Mouse (Mus musculus): ENCODE results near the gene Ocln. TPM values are rescaled to one million over a fixed set of nuclear protein-coding genes. Genes with fewer than 3 reads are reported as not detected.
"Not testable (repeated sequence)": the region's sequence is repeated elsewhere in the genome, so short reads cannot be mapped to it uniquely, and the experiment has no call there.

Gene Ocln
- total RNA-seq, 2 experiments from 2014 or later = 0.51 to 1.1 TPM

DNA sequence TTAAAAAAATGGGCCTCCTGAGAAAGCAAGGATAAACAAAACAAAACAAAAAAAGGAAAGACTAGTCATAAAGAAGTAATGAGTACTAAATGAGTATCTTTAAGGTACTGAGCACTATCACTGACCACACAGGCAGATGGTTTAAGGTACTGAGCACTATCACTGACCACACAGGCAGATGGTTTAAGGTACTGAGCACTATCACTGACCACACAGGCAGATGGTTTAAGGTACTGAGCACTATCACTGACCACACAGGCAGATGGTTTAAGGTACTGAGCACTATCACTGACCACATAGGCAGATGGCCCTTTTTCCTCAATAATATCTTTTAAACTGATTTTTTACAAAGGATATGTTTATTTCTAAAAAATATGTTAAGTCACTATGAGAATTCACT, 52.9 kb downstream of the Ocln start:
- DNase-seq; intact Hi-C loops (cut with DNase I): not testable (repeated sequence)

DNA sequence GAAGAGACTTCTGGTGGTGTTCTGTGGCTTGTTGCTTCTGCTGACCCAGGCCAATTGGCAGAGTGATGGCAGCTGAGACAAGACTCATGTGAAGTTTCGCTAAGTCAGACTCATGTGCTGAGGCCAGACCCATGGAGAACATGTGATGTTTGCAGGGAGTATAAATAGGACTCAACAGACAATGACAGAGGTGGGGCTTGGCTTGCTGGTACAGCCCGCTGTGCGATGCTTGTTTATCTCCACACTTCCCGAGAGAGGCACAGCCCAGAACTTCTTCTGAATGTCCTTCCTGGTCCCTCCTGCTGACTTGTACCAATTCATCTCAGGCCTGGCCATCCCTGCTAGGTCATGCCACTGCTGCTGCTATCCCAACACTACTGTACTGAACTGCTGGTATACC, 57.2 kb downstream of the Ocln start:
- intact Hi-C loops (cut with DNase I) = no loop called here
- no peak for DNase-seq

DNA sequence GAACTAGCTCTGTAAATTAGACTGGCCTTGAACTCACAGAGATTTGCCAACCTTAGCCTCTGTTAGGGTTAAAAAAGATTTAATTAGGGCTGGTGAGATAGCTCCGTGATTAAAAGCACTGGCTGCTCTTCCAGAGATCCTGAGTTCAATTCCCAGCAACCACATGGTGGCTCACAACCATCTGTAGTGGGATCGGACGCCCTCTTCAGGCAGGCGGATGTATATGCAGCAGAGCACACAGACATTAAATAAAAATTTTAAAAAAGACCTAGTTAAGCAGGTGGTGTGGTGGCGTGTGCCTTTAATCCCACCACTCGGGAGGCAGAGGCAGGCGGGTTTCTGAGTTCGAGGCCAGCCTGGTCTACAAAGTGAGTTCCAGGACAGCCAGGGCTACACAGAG, 58.1 kb downstream of the Ocln start:
- not testable (repeated sequence) for DNase-seq

DNA sequence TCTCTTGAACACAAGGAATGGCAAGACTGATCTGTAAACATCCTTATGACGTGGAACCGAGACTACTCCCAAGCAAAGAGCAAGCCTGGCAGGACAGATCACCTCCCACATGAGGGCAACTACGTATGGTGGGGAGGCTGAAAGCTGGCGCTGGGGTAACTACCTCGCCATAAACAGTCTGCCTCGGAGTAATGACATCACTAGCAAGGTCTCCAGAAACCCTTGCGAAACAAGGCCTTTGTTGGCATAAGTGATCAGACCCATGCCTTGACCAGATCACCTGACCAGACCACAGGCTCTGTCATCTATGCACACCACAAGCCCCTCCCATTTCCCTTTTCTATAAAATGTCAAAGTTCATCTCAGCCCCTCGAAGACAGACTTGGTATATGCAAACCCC, 59.2 kb downstream of the Ocln start:
- no peak for DNase-seq
- intact Hi-C loops (cut with DNase I) = no loop called here

More for the DNA sequence above, 58.1 kb downstream of the Ocln start:
- intact Hi-C loops (cut with DNase I) = not testable (repeated sequence)

DNA sequence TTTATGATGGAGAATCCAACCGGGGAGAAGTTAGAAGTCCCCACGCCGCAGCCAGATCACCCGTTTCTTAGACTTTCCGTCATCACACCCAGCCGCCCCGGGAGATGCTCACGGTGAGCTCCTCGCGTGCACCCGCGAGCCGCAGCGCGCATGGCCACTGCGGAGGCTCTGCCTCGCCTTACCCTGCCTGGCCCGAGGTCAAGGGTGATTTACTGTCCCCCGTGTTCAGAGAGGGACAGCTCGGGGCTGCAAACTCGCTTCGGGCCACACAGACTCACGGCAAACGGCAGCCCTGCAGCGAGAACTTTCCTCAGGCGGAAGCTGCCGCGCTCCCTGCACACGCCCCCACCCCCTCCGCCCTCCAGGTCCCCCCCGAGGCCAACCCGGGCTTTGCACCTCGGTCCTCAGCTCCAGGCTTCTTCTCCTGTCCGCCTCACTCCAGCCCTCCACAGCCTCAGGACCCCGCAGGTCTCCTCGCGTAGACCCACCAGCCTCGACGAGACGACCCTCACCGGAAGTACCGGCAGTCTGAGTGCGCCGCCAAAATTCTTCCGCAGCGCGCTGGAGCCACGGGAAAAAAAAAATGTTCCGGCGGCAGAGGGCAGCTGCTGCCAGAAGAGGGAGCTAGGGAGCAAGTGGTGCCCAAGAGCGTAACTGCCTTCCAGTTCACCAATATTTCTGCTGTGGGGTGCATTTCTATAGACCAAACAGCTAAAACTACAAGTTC, 60.3 kb downstream of the Ocln start, which contains the start of gene Gtf2h2:
Gene Gtf2h2 (minus strand): TSS at position 519 of the 727 bp plus-strand sequence.
- peak; percentile 88 to 92 for DNase-seq
- intact Hi-C loops (cut with DNase I) = loop anchor here (1.0 kb wide), 2 partner anchors 124 to 172 kb away; partner anchors contain the start of gene Marveld2

DNA sequence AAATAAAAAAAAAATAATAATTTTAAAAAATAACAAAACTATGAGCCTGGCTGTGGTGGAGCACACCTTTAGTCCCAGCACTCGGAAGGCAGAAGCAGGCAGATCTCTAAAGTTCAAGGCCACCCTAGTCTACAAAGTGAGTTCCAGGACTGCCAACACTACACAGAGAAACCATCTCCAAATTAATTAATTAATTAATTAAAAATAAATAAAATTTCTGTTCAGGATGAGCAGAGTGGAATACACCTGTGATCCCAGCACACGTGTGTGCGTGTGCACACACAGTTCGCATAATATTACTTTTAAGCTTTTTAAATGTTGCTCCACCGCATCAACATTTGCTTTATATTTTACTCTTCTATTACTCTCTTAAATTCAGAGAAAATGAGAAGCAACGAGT, 60.9 kb downstream of the Ocln start:
- intact Hi-C loops (cut with DNase I) = loop anchor here (1.0 kb wide), 2 partner anchors 125 to 173 kb away; partner anchors contain the start of gene Marveld2

DNA sequence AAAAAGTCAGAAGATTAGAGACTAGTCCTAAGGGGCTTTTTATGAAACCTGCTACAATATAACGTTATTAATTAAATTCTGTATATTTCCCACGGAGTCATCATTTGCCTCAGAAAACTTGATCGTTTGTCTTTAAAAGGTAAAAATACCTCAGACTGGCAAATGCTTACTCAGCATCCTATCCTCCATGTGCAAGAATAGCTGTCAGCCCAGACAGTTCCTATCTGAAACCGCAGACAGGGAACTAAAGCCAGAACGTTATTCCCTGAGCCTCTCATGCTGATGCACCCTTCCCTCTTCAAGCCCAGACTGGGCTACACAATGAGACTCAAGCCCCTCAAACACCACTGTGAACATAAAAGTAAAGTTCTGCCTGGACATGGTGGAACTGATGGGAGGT, 62.1 kb downstream of the Ocln start:
- intact Hi-C loops (cut with DNase I) = no loop called here
- DNase-seq = no peak

More for the DNA sequence above, 60.9 kb downstream of the Ocln start:
- DNase-seq = no peak

DNA sequence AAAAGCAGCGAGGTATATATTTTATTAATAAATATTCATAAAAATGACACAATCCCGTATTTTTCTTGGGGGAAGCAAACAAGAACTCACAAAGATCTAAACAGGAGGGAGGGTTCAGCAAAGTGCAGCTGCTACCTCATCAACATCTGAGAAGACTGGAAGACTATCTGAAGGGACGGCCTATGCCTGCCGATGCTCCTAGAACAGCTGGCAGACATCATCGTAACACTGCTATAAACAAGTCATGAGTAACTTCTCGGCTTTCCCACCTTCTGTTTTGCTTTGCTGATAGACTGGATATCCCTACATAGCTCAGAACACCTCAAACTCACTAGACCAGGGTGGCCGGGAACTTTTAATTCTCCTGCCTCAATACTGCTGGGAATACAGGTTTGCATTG, 68.9 kb downstream of the Ocln start:
- no peak for DNase-seq
- intact Hi-C loops (cut with DNase I) = no loop called here

DNA sequence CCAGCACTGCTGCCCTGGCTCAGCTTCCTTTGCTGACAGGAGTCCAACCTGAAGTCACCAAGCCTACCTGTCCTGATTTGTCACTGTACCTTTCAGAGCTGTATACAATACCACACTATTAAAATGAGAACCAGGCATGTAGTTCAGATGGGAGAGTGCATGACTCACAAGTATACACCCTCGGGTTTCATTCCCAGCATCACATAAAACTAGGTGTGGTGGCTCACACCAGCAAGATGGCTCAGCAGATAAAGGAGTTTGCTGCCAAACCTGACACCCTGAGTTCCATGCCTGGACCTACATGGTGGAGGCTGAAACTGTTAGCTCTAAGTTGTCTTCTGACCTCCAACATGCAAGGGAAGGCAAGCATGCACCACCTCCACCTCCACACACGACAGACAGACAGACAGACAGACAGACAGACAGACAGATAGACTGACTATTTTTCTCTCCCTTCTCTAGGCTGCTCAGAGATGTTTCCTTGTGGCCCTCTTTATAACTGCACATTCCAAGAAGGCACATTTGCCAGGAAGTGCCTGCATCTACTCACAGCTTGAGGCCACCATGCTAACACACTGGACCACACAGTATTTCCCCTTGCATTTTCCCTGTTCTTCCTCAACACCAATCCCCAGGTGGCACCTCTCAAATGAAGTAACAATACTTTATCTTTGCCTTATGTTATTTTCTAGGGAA, 88.8 kb downstream of the Ocln start:
- intact Hi-C loops (cut with DNase I) = no loop called here
- no peak for DNase-seq

DNA sequence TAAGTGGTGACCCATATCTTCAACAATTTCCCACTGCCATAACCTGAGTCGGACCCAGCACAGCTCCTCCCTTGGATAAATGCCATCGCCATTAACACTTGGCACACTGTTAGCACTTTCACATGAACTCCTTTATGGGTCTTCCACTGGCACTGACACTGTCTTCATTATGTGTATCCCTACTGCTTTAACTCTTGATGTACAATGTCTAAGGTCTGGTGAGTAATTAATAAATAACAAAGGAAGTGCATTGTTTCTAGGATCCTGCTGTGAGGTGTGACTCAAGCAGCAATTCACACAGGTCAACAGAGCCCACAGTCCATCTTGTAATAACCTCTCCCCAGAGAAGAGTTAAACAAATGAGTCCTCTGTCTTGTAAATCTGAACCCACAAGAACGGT, 91.2 kb downstream of the Ocln start:
- intact Hi-C loops (cut with DNase I) = no loop called here
- no peak for DNase-seq

DNA sequence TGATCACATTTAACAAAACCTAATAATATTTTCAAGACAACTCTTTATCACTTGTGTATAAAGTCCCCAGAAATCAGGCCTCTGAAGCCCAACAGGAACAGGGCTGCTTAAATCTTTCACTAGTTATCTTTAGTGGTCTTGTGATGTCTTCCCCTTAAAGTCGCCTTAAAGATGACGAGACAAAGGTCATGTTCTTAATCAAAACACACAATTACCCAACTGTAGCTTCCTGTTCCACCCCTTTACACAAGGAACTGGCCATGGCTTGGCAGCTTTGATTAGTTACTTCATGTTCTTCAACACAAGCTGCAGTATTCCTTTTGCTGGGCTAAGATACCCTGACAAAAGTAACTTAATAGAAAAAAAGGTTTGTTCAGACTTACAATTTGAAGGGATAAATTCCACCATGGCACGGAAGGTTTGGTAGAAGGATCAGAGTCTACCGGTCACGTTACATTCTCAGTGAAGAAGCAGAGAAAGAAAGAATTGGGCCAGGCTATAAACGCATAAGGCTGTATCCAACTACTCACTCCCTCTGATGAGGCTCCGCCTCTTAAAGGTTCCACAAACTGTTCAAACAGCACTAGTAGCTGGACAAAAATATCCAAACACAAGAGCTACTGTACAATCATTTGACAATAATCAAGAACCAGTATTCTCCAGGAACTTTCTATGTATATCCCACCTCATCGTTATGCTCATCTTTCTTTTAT, 99.9 kb downstream of the Ocln start, which contains the start of gene Naip1:
Gene Naip1 (minus strand): TSS at position 455 of the 713 bp plus-strand sequence.
- DNase-seq; intact Hi-C loops (cut with DNase I): not testable (repeated sequence)

DNA sequence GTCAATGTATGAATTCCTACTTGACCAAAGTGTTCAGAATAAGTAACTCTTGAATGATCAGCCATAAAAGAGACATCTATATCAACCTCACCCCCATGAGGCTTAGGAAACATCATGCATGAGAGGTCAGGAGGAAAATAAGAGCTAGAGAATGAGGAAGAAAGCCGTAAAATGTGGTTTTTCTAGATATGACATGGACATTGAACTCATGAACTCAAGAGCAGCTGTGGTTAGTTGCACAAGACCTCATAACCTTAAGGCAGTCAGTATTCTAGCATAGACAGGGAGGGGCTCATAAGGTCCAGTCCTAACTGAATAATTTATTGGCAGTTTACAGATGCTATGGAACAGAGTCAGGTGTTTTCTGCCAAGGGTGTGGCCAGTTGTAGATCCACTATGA, 103.0 kb downstream of the Ocln start:
- intact Hi-C loops (cut with DNase I) = no loop called here
- no peak for DNase-seq

Other genes starting within 250 kb of the Ocln start
- gene Naip6, start 235.0 kb downstream of the Ocln start, total RNA-seq (2021) = under 1 TPM; 0.20 to 0.22 TPM
- under 1 TPM; 0.07 to 0.15 TPM for gene Naip1, start 99.8 kb downstream of the Ocln start, total RNA-seq (2021)
- gene Gtf2h2, start 60.1 kb downstream of the Ocln start, total RNA-seq (2021) = 10 to 100 TPM; 21.1 to 25.1 TPM
- under 1 TPM; 0.29 to 0.50 TPM for gene Marveld2, start 64.3 kb upstream of the Ocln start, total RNA-seq (2021)
- 10 to 100 TPM; 56.0 to 63.2 TPM for gene Ak6, start 98.3 kb upstream of the Ocln start, total RNA-seq (2021)
- 10 to 100 TPM; 16.0 to 17.3 TPM for gene Rad17, start 98.3 kb upstream of the Ocln start, total RNA-seq (2021)
- 10 to 100 TPM in 1 of 2 experiments, 1 to 10 TPM in 1; 8.9 to 11.4 TPM for gene Taf9, start 98.9 kb upstream of the Ocln start, total RNA-seq (2021)
- gene Ccdc125, start 117.0 kb upstream of the Ocln start, total RNA-seq (2021) = under 1 TPM; 0.66 to 0.96 TPM
- 10 to 100 TPM; 24.1 to 24.9 TPM for gene Cdk7, start 178.2 kb upstream of the Ocln start, total RNA-seq (2021)
- gene Mrps36, start 191.9 kb upstream of the Ocln start, total RNA-seq (2021) = 100 to 1,000 TPM; 173 to 179 TPM
- gene Cenph, start 223.2 kb upstream of the Ocln start, total RNA-seq (2021) = under 1 TPM; 0.36 to 0.80 TPM
- 10 to 100 TPM in 1 of 2 experiments, 1 to 10 TPM in 1; 4.7 to 13.4 TPM for gene Ccnb1, start 233.9 kb upstream of the Ocln start, total RNA-seq (2021)

All from heart, postnatal 14 days (tissue).